Mouse (Mus musculus): ENCODE results near the gene Cend1. TPM values are rescaled to one million over a fixed set of nuclear protein-coding genes. Genes with fewer than 3 reads are reported as not detected.

Gene Cend1
- polyA plus RNA-seq, 1 experiment from 2014 or later, result 0.27 TPM

DNA sequence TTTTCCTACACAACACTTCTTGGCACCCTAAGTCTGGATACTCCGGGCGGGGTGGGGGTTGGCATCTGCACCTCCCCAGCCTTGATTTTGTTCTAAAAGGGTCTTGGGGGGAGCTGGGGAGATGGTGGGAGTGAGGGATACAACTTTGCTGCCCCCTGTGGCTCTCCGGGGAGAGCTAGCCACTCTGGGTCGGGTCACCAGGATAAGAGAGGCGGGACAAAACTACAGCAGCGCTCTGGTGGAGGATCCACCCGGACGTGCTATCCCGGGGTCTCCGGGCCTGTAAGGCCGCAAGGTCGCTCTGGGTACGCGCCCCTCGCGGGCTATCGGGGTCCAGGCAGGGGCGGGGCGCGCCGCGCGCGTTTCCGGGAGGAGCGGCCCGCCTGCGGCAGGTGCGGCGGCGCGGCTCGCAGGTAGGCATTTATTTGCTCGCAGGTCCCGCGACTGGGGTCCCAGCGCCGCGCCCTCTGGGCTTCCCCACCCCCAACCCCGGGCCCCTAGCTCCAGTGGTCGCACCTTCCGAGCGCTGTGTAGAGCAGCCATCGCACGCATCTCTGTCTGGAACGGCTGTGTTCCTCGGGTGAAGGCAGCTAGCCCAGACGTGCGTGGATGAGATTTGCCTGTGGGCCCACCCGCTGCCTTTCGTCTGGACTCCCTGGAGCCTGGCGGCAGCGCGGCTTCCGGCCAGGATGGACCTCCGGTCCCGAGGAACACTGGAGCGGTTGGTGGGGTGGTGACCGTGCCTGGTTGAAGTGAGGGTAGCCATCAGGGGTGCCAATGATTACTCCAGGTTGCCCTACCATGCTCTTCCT is 32.4 kb upstream of the Cend1 start:
- H3K4me1 ChIP-seq (replicated peaks; ENCODE audit: control insufficient read depth, insufficient read depth, low read length), result peaks cover 21% of the 10 kb centered on the region
- ATAC-seq (replicated peaks; ENCODE audit: low FRiP score), result no peak

DNA sequence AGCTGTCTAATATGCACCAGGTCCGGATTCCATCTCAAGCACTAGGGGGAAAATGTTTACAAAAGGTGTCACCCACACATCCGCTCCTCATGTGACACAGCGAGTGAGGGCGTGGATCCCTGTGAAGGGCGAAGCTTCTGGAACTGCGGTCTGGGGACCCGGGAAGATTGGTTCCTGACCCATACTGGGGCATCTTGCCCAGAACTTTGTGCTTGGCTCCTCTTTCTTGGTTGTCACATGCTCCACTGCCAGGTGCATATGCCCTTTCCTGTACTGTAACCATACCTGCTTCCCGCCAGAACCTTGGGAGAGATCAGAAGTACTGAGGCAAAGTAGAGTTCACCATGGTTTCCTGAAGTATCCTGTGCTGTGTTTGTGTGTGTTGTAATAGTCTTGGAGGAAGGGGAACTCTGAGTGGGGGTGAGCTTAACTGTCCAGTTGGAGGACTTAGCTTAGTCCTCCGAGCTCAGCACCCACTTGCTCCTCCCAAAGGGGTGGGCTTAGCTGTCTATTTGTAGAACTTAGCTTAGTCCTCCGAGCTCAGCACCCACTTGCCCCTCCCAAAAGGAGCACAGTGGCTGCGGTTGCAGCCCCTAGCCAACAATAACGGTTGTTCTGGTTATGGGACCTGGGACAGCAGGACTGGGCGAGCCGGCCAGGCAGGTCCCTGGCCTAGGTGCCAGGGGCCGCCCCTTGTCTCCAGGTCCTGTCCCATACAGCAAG is 31.3 kb upstream of the Cend1 start, which contains the start of gene Cracr2b:
Gene Cracr2b (plus strand): TSS at position 704 of the 723 bp plus-strand sequence.
- Histone ChIP-seq H3K36me3 (ENCODE audit: control insufficient read depth, insufficient read depth, low read length) (no peaks in the 10 kb centered on the region), H3K9me3 (ENCODE audit: control insufficient read depth, low read length) (no peaks in the 10 kb centered on the region), H3K4me3 (ENCODE audit: low read depth, low read length) (peak within 1 kb of the TSS; percentile 44), H3K27me3 (replicated peaks; ENCODE audit: control insufficient read depth, insufficient read depth, low read length) (peaks cover 55% of the 10 kb centered on the region), H3K27ac (ENCODE audit: low read depth, low read length) (no peak within 1 kb of the TSS), H3K9ac (ENCODE audit: low read depth, low read length) (peak within 1 kb of the TSS; percentile 55), H3K4me1 (replicated peaks; ENCODE audit: control insufficient read depth, insufficient read depth, low read length) (peaks cover 22% of the 10 kb centered on the region), H3K4me2 (peak within 1 kb of the TSS; percentile 66)
- no peak for DNase-seq (ENCODE audit: low spot score)
- 59% methylated on average over 15 of the region's 15 CpGs for WGBS
- ATAC-seq (replicated peaks; ENCODE audit: low FRiP score), result no peak

More for the DNA sequence above, 32.4 kb upstream of the Cend1 start:
- peak overlapping the region; percentile 66 for H3K4me2 ChIP-seq
- H3K27ac ChIP-seq (ENCODE audit: low read depth, low read length), result no peak overlapping the region
- H3K4me3 ChIP-seq (ENCODE audit: low read depth, low read length), result peak overlapping the region; percentile 44
- WGBS, result 3% methylated on average over 58 of the region's 59 CpGs
- H3K27me3 ChIP-seq (replicated peaks; ENCODE audit: control insufficient read depth, insufficient read depth, low read length), result peaks cover 57% of the 10 kb centered on the region
- DNase-seq (ENCODE audit: low spot score), result no peak
- H3K9ac ChIP-seq (ENCODE audit: low read depth, low read length), result peak overlapping the region; percentile 55
- no peaks in the 10 kb centered on the region for H3K36me3 ChIP-seq (ENCODE audit: control insufficient read depth, insufficient read depth, low read length)
- no peaks in the 10 kb centered on the region for H3K9me3 ChIP-seq (ENCODE audit: control insufficient read depth, low read length)

DNA sequence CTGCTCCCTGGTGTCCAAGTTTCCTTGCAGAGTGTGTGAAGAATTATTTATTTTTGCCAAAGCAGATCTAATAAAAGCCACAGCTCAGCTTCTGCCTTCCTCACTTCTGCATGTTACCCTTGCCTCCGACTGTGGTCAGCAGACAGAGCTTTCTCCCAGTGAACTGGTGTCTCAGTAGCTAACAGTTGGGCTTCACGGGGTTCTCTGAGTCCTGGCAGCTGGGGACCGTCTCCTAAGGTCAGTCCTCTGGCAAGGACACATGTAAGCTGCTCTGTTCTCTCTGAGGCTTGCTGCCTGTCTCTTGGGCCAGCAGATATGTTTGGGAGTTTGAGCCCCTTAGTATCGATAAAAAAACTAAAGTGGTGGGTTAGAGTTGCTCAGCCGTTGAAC is 30.7 kb upstream of the Cend1 start:
- no peak for ATAC-seq (replicated peaks; ENCODE audit: low FRiP score)

DNA sequence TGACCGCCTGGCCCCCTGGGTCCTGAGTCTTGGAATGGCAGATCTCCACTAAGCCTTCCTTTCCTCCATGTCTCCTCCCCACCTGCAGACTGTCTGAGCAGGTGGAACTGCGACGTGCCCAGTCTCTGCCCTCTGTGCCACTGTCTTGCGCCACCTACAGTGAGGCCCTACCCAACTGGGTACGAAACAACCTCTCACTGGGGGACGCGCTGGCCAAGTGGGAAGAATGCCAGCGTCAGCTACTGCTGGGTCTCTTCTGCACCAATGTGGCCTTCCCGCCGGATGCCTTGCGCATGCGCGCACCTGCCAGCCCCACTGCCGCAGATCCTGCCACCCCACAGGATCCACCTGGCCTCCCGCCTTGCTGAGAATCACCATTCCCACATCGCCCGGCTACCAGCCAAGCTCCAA is 30.0 kb upstream of the Cend1 start:
- Histone ChIP-seq H3K4me2 (no peak overlapping the region), H3K9ac (ENCODE audit: low read depth, low read length) (no peak overlapping the region), H3K27ac (ENCODE audit: low read depth, low read length) (no peak overlapping the region), H3K27me3 (replicated peaks; ENCODE audit: control insufficient read depth, insufficient read depth, low read length) (peaks cover 42% of the 10 kb centered on the region), H3K4me1 (replicated peaks; ENCODE audit: control insufficient read depth, insufficient read depth, low read length) (peaks cover 17% of the 10 kb centered on the region), H3K4me3 (ENCODE audit: low read depth, low read length) (no peak overlapping the region), H3K36me3 (ENCODE audit: control insufficient read depth, insufficient read depth, low read length) (no peaks in the 10 kb centered on the region), H3K9me3 (ENCODE audit: control insufficient read depth, low read length) (no peaks in the 10 kb centered on the region)
- ATAC-seq (replicated peaks; ENCODE audit: low FRiP score) (no peak), DNase-seq (ENCODE audit: low spot score) (no peak)
- WGBS, result 89% methylated on average over 17 of the region's 17 CpGs

More for the DNA sequence above, 30.7 kb upstream of the Cend1 start:
- H3K36me3 ChIP-seq (ENCODE audit: control insufficient read depth, insufficient read depth, low read length), result no peaks in the 10 kb centered on the region
- H3K4me3 ChIP-seq (ENCODE audit: low read depth, low read length), result no peak overlapping the region
- no peaks in the 10 kb centered on the region for H3K9me3 ChIP-seq (ENCODE audit: control insufficient read depth, low read length)
- H3K4me2 ChIP-seq, result no peak overlapping the region
- H3K27me3 ChIP-seq (replicated peaks; ENCODE audit: control insufficient read depth, insufficient read depth, low read length), result peaks cover 49% of the 10 kb centered on the region
- no peak for DNase-seq (ENCODE audit: low spot score)
- H3K9ac ChIP-seq (ENCODE audit: low read depth, low read length), result no peak overlapping the region
- H3K4me1 ChIP-seq (replicated peaks; ENCODE audit: control insufficient read depth, insufficient read depth, low read length), result peaks cover 18% of the 10 kb centered on the region
- no peak overlapping the region for H3K27ac ChIP-seq (ENCODE audit: low read depth, low read length)
- 68% methylated on average over 5 of the region's 5 CpGs for WGBS

DNA sequence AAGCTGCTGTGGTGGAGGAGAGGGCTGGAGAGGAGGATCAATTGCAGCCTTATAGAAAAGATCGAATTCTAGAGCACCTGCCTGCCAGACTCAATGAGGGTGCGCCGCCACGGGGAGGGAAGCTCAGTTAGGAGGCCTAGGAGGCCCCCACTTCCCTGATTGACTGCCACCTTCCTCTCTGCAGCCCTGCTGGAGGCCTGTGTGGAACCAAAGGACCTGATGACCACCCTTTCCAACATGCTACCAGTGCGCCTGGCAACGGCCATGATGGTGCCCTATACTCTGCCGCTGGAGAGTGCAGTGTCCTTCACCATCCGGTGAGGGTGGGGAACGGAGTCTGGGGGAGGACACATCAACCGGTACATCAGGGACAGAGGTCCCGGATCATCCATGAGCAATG is 29.4 kb upstream of the Cend1 start:
- Histone ChIP-seq H3K27ac (ENCODE audit: low read depth, low read length) (no peak overlapping the region), H3K9ac (ENCODE audit: low read depth, low read length) (no peak overlapping the region), H3K4me3 (ENCODE audit: low read depth, low read length) (no peak overlapping the region), H3K4me2 (no peak overlapping the region; the same call in 1 of the 2 replicates), H3K36me3 (ENCODE audit: control insufficient read depth, insufficient read depth, low read length) (no peaks in the 10 kb centered on the region), H3K4me1 (replicated peaks; ENCODE audit: control insufficient read depth, insufficient read depth, low read length) (peaks cover 17% of the 10 kb centered on the region), H3K27me3 (replicated peaks; ENCODE audit: control insufficient read depth, insufficient read depth, low read length) (peaks cover 36% of the 10 kb centered on the region), H3K9me3 (ENCODE audit: control insufficient read depth, low read length) (no peaks in the 10 kb centered on the region)
- ATAC-seq (replicated peaks; ENCODE audit: low FRiP score) (no peak), DNase-seq (ENCODE audit: low spot score) (no peak)
- WGBS, result 90% methylated on average over 11 of the region's 11 CpGs

- DNase-seq (ENCODE audit: low spot score) (no peak), ATAC-seq (replicated peaks; ENCODE audit: low FRiP score) (no peak)
- H3K4me1 ChIP-seq (replicated peaks; ENCODE audit: control insufficient read depth, insufficient read depth, low read length), result peaks cover 17% of the 10 kb centered on the region
- H3K9ac ChIP-seq (ENCODE audit: low read depth, low read length), result no peak overlapping the region
- WGBS, result 74% methylated on average over 15 of the region's 15 CpGs
- H3K27me3 ChIP-seq (replicated peaks; ENCODE audit: control insufficient read depth, insufficient read depth, low read length), result peaks cover 30% of the 10 kb centered on the region
- no peak overlapping the region for H3K4me2 ChIP-seq
- H3K4me3 ChIP-seq (ENCODE audit: low read depth, low read length), result no peak overlapping the region
- no peak overlapping the region for H3K27ac ChIP-seq (ENCODE audit: low read depth, low read length)
- H3K36me3 ChIP-seq (ENCODE audit: control insufficient read depth, insufficient read depth, low read length), result no peaks in the 10 kb centered on the region
- H3K9me3 ChIP-seq (ENCODE audit: control insufficient read depth, low read length), result no peaks in the 10 kb centered on the region
Observed at GRCm38 (mm10) chr7:141457986-141458660, 28.8 kb upstream of the Cend1 start.

DNA sequence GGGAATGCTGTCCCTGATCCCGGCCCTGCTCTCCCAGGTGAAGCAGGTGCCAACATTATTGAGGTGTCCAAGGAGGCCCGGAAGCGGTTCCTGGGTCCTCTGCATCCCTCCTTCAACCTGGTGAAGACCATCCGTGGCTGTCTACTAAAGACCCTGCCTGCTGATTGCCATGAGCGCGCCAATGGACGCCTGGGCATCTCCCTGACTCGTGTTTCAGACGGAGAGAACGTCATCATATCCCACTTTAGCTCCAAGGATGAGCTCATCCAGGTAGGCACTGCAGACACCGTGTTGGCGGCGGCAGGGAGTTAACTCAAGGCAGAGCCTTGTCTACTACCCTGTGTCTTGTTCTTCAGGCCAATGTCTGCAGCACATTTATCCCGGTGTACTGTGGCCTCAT is 27.9 kb upstream of the Cend1 start:
- ATAC-seq (replicated peaks; ENCODE audit: low FRiP score) (no peak), DNase-seq (ENCODE audit: low spot score) (no peak)
- H3K27ac ChIP-seq (ENCODE audit: low read depth, low read length), result no peak overlapping the region
- WGBS, result 90% methylated on average over 14 of the region's 14 CpGs
- H3K27me3 ChIP-seq (replicated peaks; ENCODE audit: control insufficient read depth, insufficient read depth, low read length), result peaks cover 23% of the 10 kb centered on the region
- no peak overlapping the region for H3K4me3 ChIP-seq (ENCODE audit: low read depth, low read length)
- no peak overlapping the region for H3K4me2 ChIP-seq
- no peaks in the 10 kb centered on the region for H3K9me3 ChIP-seq (ENCODE audit: control insufficient read depth, low read length)
- no peak overlapping the region for H3K9ac ChIP-seq (ENCODE audit: low read depth, low read length)
- 0 out of 2 replicates have a peak, but pooled peaks cover under 1% of the 10 kb centered on the region for H3K36me3 ChIP-seq (ENCODE audit: control insufficient read depth, insufficient read depth, low read length)
- H3K4me1 ChIP-seq (replicated peaks; ENCODE audit: control insufficient read depth, insufficient read depth, low read length), result peaks cover 17% of the 10 kb centered on the region

DNA sequence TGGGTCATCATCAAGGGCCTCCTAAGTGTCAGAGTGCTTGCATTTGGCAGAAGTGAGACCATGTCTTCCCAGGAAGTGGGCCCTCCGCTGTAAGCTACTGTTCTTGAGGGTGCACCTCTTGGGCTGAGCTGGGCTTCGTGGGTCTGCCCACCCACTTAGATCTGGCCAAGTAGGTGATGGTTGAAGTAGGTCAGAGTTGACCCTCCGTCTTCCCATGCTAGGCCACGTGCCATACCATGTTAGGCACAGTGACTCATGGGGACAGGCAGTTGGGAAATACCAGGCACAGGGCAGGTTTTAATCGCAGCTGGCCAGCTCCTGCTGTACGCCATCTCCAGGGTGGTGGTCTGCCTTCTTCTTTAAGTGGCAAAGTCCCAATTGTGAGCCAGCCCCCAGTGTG is 27.4 kb upstream of the Cend1 start:
- ATAC-seq (replicated peaks; ENCODE audit: low FRiP score), result no peak
- 0 out of 2 replicates have a peak, but pooled peaks cover 6% of the 10 kb centered on the region for H3K36me3 ChIP-seq (ENCODE audit: control insufficient read depth, insufficient read depth, low read length)
- 84% methylated on average over 6 of the region's 6 CpGs for WGBS

More for the DNA sequence above, 27.4 kb upstream of the Cend1 start:
- Histone ChIP-seq H3K27ac (ENCODE audit: low read depth, low read length) (no peak overlapping the region), H3K4me2 (no peak overlapping the region; the same call in 1 of the 2 replicates), H3K4me1 (replicated peaks; ENCODE audit: control insufficient read depth, insufficient read depth, low read length) (peaks cover 15% of the 10 kb centered on the region), H3K9me3 (ENCODE audit: control insufficient read depth, low read length) (no peaks in the 10 kb centered on the region), H3K4me3 (ENCODE audit: low read depth, low read length) (no peak overlapping the region), H3K9ac (ENCODE audit: low read depth, low read length) (no peak overlapping the region), H3K27me3 (replicated peaks; ENCODE audit: control insufficient read depth, insufficient read depth, low read length) (peaks cover 18% of the 10 kb centered on the region)
- DNase-seq (ENCODE audit: low spot score), result no peak

Data from liver, embryonic 11.5 days (tissue).